Mouse (Mus musculus) lung, postnatal 0 days (tissue): ENCODE data around the gene Crhr1.

Source experiments
- CTCF ChIP-seq: IDR thresholded peaks from 2 replicates; pipeline ENCODE4 v1.5.1; 2016; ENCODE audit warnings: antibody characterized with exemption, mild to moderate bottlenecking
- EP300 ChIP-seq: IDR thresholded peaks from 2 replicates; pipeline ENCODE4 v1.6.1; 2016; ENCODE audit warnings: antibody characterized with exemption, mild to moderate bottlenecking, control low read depth

GRCm38 (mm10) chr11:104124582-104124981 is 8.1 kb upstream of the Crhr1 start:
- TF ChIP-seq CTCF = no peak
- TF ChIP-seq EP300 = no peak
